Mouse (Mus musculus) limb, embryonic 11.5 days (tissue): ENCODE results near the gene Siva1. TPM values are rescaled to one million over a fixed set of nuclear protein-coding genes. Genes with fewer than 3 reads are reported as not detected.

Source experiments
- ATAC-seq: fragments of 200-750 bp; cut with Nextera tagmentation; 2 replicates; pipeline ENCODE4 v1.8.0; 2017; ENCODE audit warnings: low read depth; ENCODE audit not compliant: insufficient number of reproducible peaks, low FRiP score, low TSS enrichment
- DNase-seq: peaks from one replicate; pipeline ENCODE4 v3.0.0-alpha.2; 2015; ENCODE audit warnings: low spot score
- H3K27ac ChIP-seq: fragments of 300-500 bp; sonication (generic); replicated peaks from 2 replicates; pipeline ENCODE4 v1.5.1; 2014; ENCODE audit warnings: low read depth, mild to moderate bottlenecking, low read length
- H3K27me3 ChIP-seq: fragments of 300-500 bp; sonication (generic); 2 replicates; pipeline ENCODE4 v1.6.1; 2014; ENCODE audit warnings: mild to moderate bottlenecking, low read length, mixed read lengths; ENCODE audit not compliant: control insufficient read depth, insufficient read depth
- H3K36me3 ChIP-seq: fragments of 300-500 bp; sonication (generic); 2 replicates; pipeline ENCODE4 v1.6.1; 2014; ENCODE audit warnings: mild to moderate bottlenecking, low read length, moderate library complexity, mixed read lengths; ENCODE audit not compliant: control insufficient read depth, insufficient read depth
- H3K4me1 ChIP-seq: fragments of 300-500 bp; sonication (generic); 2 replicates; pipeline ENCODE4 v1.6.1; 2014; ENCODE audit warnings: low read length, mixed read lengths; ENCODE audit not compliant: control insufficient read depth, insufficient read depth
- H3K4me2 ChIP-seq: fragments of 300-500 bp; sonication (generic); 2 replicates; pipeline ENCODE4 v1.6.1; 2014; ENCODE audit warnings: low read depth, mild to moderate bottlenecking, moderate library complexity; ENCODE audit not compliant: severe bottlenecking
- H3K4me3 ChIP-seq: fragments of 300-500 bp; sonication (generic); 2 replicates; pipeline ENCODE4 v1.5.1; 2014; ENCODE audit warnings: low read depth, low read length
- H3K9ac ChIP-seq: fragments of 300-500 bp; sonication (generic); 2 replicates; pipeline ENCODE4 v1.6.1; 2014; ENCODE audit warnings: mild to moderate bottlenecking, low read length
- H3K9me3 ChIP-seq: fragments of 300-500 bp; sonication (generic); 2 replicates; pipeline ENCODE4 v1.6.1; 2016; ENCODE audit warnings: low read length; ENCODE audit not compliant: control insufficient read depth
- whole genome bisulfite sequencing: fragments of 180-500 bp; shearing (Covaris S2); extraction: QIAGEN DNeasy Blood & Tissue Kit; methylation state at CpG from one replicate; pipeline ENCODE4 v1.1.7; 2014; 5-methylcytosine and 5-hydroxymethylcytosine counted together
- polyA plus RNA-seq: library from polyadenylated mRNA; unstranded; fragments of >200 nt; fragmentation: Nextera tagmentation; extraction: Ambion mirVana; gene quantifications from 2 replicates; pipeline ENCODE4 v1.2.1, GENCODE M21; 2014

Siva1 gene
- polyA plus RNA-seq, 1 experiment from 2014 or later = 294 TPM

DNA sequence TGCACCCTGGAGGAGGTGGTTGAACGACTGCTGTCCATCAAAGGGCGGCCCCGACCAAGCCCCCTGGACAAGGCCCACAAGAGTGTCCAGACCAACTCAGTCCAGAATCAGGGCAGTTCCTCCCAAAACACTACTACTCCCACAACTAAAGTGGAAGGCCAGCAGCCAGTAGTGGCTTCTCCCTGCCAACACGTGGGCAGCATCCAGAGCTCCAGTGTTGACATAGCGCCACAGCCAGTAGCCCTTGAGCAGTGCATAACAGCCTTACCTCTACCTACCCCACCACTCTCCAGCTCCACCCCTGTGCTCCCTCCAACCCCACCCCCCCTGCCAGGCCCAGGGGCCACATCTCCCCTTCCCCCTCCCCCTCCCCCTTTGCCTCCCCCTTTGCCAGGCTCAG is 40.5 kb upstream of the Siva1 start:
- DNase-seq (no peak), ATAC-seq (no peak)
- no peak overlapping the region for H3K4me2 ChIP-seq
- H3K9me3 ChIP-seq = no peaks in the 10 kb centered on the region
- H3K36me3 ChIP-seq = no peaks in the 10 kb centered on the region
- no peak overlapping the region for H3K27ac ChIP-seq
- WGBS = 86% methylated on average over 5 of the region's 5 CpGs
- H3K4me3 ChIP-seq = no peak overlapping the region
- H3K4me1 ChIP-seq = peaks cover 6% of the 10 kb centered on the region; the same call in 1 of the 2 replicates
- no peak overlapping the region for H3K9ac ChIP-seq
- H3K27me3 ChIP-seq = no peaks in the 10 kb centered on the region

DNA sequence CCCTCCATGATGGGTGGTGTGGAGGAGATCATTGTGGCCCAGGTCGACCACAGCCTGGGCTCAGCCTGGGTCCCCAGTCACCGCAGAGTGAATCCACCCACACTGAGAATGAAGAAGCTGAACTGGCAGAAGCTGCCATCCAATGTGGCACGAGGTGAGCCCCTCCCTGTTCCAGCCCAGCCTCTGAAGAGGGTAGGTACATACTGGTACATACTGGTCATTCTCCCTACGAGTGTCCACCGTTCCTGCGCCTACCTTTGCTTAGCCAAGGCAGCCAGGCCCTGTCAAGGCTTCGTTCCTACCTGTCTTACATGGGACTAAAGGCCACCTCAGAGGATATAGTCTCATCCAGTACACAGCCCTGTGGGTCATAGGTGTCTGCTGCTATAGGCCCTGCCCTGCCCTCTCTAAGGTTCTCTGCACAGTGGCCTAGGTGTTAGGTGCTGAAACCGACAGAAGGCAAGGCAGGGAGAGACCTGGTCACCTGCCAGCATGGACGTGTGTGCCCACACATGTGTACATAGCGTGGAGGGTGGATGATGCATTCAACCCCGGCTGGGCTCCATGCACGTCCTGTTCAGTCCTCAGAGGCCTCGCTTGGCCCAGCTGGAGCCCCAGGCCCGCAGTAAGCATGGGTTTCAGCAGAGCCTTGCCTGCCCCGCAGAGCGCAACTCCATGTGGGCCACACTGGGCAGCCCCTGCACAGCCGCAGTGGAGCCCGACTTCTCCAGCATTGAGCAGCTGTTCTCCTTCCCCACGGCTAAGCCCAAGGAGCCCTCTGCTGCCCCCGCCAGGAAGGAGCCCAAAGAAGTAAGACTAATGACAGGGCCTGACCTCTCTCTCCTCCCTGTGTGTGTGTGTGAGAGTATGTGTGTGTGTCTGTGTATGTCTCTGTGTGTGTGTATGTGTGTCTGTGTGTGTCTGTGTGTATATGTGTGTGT is 39.5 kb upstream of the Siva1 start:
- no peak overlapping the region for H3K4me3 ChIP-seq
- 64% methylated on average over 20 of the region's 20 CpGs for WGBS
- H3K9me3 ChIP-seq = no peaks in the 10 kb centered on the region
- no peak overlapping the region for H3K4me2 ChIP-seq
- H3K4me1 ChIP-seq = peaks cover 5% of the 10 kb centered on the region; the same call in 1 of the 2 replicates
- no peaks in the 10 kb centered on the region for H3K36me3 ChIP-seq
- H3K27me3 ChIP-seq = no peaks in the 10 kb centered on the region
- DNase-seq (peak; percentile 62), ATAC-seq (peak; percentile 25; the same call in 1 of the 2 replicates)
- no peak overlapping the region for H3K9ac ChIP-seq
- H3K27ac ChIP-seq = no peak overlapping the region

DNA sequence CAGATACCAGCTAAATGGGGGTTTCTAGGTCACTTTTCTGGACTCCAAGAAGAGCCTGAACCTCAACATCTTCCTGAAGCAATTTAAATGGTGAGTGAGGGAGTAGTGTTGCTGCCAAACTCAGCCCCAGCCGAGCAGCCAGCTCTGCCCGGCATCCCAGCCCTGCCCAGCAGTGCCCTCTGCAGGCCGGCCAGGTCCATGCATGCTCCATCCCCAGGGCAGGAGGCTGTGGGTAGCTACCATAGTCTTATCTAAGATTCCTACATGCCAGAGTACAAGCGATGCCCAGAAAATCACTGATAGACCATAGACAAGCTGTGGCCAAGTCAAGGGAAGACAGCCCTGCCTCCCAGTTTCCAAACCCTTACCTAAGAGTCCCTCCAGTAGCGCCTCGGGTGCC is 38.7 kb upstream of the Siva1 start:
- Histone ChIP-seq H3K9ac (no peak overlapping the region), H3K27me3 (no peaks in the 10 kb centered on the region), H3K4me3 (no peak overlapping the region), H3K4me1 (peaks cover 2% of the 10 kb centered on the region; the same call in 1 of the 2 replicates), H3K4me2 (no peak overlapping the region), H3K36me3 (no peaks in the 10 kb centered on the region), H3K27ac (no peak overlapping the region), H3K9me3 (no peaks in the 10 kb centered on the region)
- ATAC-seq (no peak), DNase-seq (peak; percentile 81)
- WGBS = 51% methylated on average over 6 of the region's 6 CpGs

DNA sequence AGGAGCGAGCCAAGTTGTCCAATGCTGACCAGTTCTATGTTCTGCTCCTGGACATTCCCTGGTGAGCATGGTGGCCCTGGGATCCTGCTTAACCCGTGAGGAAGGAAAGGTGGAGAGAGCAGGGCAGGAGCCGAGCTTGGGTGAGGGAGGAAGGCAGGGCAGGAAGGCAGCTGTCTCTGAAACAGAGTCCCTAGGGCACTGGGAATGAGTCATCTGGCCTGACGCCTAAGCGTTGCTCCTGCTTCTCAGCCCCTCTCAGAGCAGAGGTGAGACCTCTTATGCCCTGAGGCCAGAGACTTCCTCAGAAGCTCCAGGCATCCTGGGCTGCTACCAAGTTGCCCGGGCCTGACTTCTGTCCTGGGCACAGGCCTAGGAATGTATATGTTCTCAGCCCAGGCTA is 37.5 kb upstream of the Siva1 start:
- H3K4me1 ChIP-seq = peaks cover 2% of the 10 kb centered on the region; the same call in 1 of the 2 replicates
- no peak overlapping the region for H3K9ac ChIP-seq
- no peak overlapping the region for H3K27ac ChIP-seq
- H3K27me3 ChIP-seq = no peaks in the 10 kb centered on the region
- ATAC-seq (no peak), DNase-seq (no peak)
- no peak overlapping the region for H3K4me3 ChIP-seq
- WGBS = 73% methylated on average over 6 of the region's 6 CpGs
- H3K9me3 ChIP-seq = no peaks in the 10 kb centered on the region
- H3K36me3 ChIP-seq = no peaks in the 10 kb centered on the region
- no peak overlapping the region for H3K4me2 ChIP-seq

DNA sequence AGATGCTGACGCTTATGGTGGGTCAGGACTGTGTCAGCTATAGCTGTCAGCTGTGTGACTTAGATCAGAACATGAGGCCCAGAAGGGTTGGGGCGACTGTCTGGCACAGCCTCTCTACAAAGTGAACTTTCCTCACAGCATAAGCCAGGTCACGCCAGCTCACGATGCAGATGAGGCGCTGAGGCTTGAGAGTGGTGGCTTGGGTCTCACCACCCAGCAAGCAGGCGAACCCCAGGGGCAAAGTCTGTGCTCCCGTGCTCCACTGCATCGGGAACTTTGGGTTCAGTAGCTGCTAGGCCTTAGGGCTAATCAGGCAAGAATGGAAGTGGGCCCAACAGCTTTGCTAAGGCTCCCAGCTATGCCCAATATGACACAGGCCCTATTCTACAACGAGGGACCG is 35.4 kb upstream of the Siva1 start:
- H3K27me3 ChIP-seq = no peaks in the 10 kb centered on the region
- 86% methylated on average over 10 of the region's 10 CpGs for WGBS

GRCm38 (mm10) chr12:112616668-112617067 is 27.8 kb upstream of the Siva1 start:
- no peaks in the 10 kb centered on the region for H3K9me3 ChIP-seq
- 44% methylated on average over 9 of the region's 9 CpGs for WGBS
- H3K36me3 ChIP-seq = no peaks in the 10 kb centered on the region
- H3K27ac ChIP-seq = no peak overlapping the region
- H3K4me3 ChIP-seq = no peak overlapping the region
- H3K9ac ChIP-seq = no peak overlapping the region
- no peak overlapping the region for H3K4me2 ChIP-seq
- DNase-seq = no peak
- H3K4me1 ChIP-seq = peaks cover 11% of the 10 kb centered on the region
- ATAC-seq = no peak
- H3K27me3 ChIP-seq = peaks cover 12% of the 10 kb centered on the region

More for the DNA sequence above, 35.4 kb upstream of the Siva1 start:
- DNase-seq (no peak), ATAC-seq (no peak)
- Histone ChIP-seq H3K36me3 (no peaks in the 10 kb centered on the region), H3K4me3 (no peak overlapping the region), H3K9me3 (no peaks in the 10 kb centered on the region), H3K27ac (no peak overlapping the region), H3K9ac (no peak overlapping the region), H3K4me2 (no peak overlapping the region), H3K4me1 (peaks cover 2% of the 10 kb centered on the region; the same call in 1 of the 2 replicates)

DNA sequence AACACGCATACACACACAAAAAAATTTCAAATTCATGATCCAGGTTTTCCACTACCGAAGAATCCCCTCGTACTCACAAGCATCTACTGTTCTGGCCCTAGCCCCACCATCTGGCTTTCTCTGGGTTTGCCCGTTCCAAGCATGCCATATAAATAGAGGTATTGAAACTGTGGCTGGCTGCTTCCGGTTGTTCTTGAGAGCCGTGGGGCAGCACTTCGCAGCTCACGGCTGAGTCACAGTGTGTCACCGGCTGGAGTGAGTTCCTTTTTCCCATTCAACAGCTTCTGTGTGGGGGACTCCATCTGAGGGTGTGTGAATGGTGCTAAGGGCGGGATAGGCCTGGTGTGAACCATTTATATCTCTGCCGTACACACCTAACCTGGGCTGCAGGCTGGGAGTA is 27.3 kb upstream of the Siva1 start:
- no peak for DNase-seq
- 90% methylated on average over 11 of the region's 11 CpGs for WGBS
- H3K4me3 ChIP-seq = no peak overlapping the region
- H3K27ac ChIP-seq = no peak overlapping the region
- H3K4me2 ChIP-seq = no peak overlapping the region
- H3K36me3 ChIP-seq = no peaks in the 10 kb centered on the region
- peaks cover 11% of the 10 kb centered on the region for H3K4me1 ChIP-seq
- no peak for ATAC-seq
- H3K9me3 ChIP-seq = no peaks in the 10 kb centered on the region
- no peak overlapping the region for H3K9ac ChIP-seq
- peaks cover 12% of the 10 kb centered on the region for H3K27me3 ChIP-seq

GRCm38 (mm10) chr12:112617898-112618380 is 26.5 kb upstream of the Siva1 start:
- Histone ChIP-seq H3K4me2 (no peak overlapping the region), H3K36me3 (no peaks in the 10 kb centered on the region), H3K9ac (no peak overlapping the region), H3K27ac (no peak overlapping the region), H3K27me3 (peaks cover 12% of the 10 kb centered on the region), H3K4me1 (peaks cover 11% of the 10 kb centered on the region), H3K9me3 (no peaks in the 10 kb centered on the region), H3K4me3 (no peak overlapping the region)
- DNase-seq (peak; percentile 80), ATAC-seq (peak; percentile 63)
- 13% methylated on average over 8 of the region's 8 CpGs for WGBS
